Mouse (Mus musculus): ENCODE results near the gene Ttc1. TPM values are rescaled to one million over a fixed set of nuclear protein-coding genes. Genes with fewer than 3 reads are reported as not detected.

The Ttc1 gene
- total RNA-seq (2021), result 10 to 100 TPM; 47.5 to 47.9 TPM

GRCm38 (mm10) chr11:43747233-43748226 is at the start of gene Ttc1:
TSS of gene Ttc1 (minus strand) at chr11:43748008.
- peak; percentile 93 for DNase-seq (ENCODE audit: low spot score)
- intact Hi-C loops (cut with DNase I), result no loop called here

GRCm38 (mm10) chr11:43795992-43796391 is 48.2 kb upstream of the Ttc1 start:
- intact Hi-C loops (cut with DNase I), result no loop called here
- DNase-seq (ENCODE audit: low spot score), result no peak

- intact Hi-C loops (cut with DNase I), result no loop called here
- no peak for DNase-seq (ENCODE audit: low spot score)
These were observed 42.6 kb upstream of the Ttc1 start for GRCm38 (mm10) chr11:43790446-43790845.

- peak; percentile 13 for DNase-seq (ENCODE audit: low spot score)
- intact Hi-C loops (cut with DNase I), result loop anchor here (5.0 kb wide), 1 partner anchor 544 kb away; no protein-coding TSS in a partner anchor
These were observed 36.0 kb upstream of the Ttc1 start for GRCm38 (mm10) chr11:43783772-43784171.

GRCm38 (mm10) chr11:43783106-43783505 is 35.3 kb upstream of the Ttc1 start:
- intact Hi-C loops (cut with DNase I), result loop anchor here (5.0 kb wide), 1 partner anchor 544 kb away; no protein-coding TSS in a partner anchor
- DNase-seq (ENCODE audit: low spot score), result no peak

- intact Hi-C loops (cut with DNase I), result no loop called here
- no peak for DNase-seq (ENCODE audit: low spot score)
These were observed 31.7 kb upstream of the Ttc1 start for GRCm38 (mm10) chr11:43779551-43779950.

- intact Hi-C loops (cut with DNase I), result no loop called here
- no peak for DNase-seq (ENCODE audit: low spot score)
These were observed 28.5 kb upstream of the Ttc1 start for GRCm38 (mm10) chr11:43776324-43776694.

GRCm38 (mm10) chr11:43775469-43776323 is 27.9 kb upstream of the Ttc1 start:
- DNase-seq (ENCODE audit: low spot score), result no peak
- intact Hi-C loops (cut with DNase I), result no loop called here

GRCm38 (mm10) chr11:43773725-43774124 is 25.9 kb upstream of the Ttc1 start:
- no peak for DNase-seq (ENCODE audit: low spot score)
- intact Hi-C loops (cut with DNase I), result no loop called here

- DNase-seq (ENCODE audit: low spot score), result no peak
- intact Hi-C loops (cut with DNase I), result no loop called here
These were observed 22.3 kb upstream of the Ttc1 start for GRCm38 (mm10) chr11:43770110-43770509.

- no peak for DNase-seq (ENCODE audit: low spot score)
- intact Hi-C loops (cut with DNase I), result loop anchor here (2.0 kb wide), 1 partner anchor 685 kb away; no protein-coding TSS in a partner anchor
These were observed 19.9 kb upstream of the Ttc1 start for GRCm38 (mm10) chr11:43767749-43768148.

- DNase-seq (ENCODE audit: low spot score), result peak; percentile 31
- intact Hi-C loops (cut with DNase I), result loop anchor here (1.0 to 2.0 kb wide), 2 partner anchors 564 to 686 kb away; no protein-coding TSS in a partner anchor
These were observed 19.3 kb upstream of the Ttc1 start for GRCm38 (mm10) chr11:43766922-43767648.

GRCm38 (mm10) chr11:43758436-43758835 is 10.6 kb upstream of the Ttc1 start:
- intact Hi-C loops (cut with DNase I), result no loop called here

GRCm38 (mm10) chr11:43755411-43755810 is 7.6 kb upstream of the Ttc1 start:
- intact Hi-C loops (cut with DNase I), result no loop called here
- no peak for DNase-seq (ENCODE audit: low spot score)

More at GRCm38 (mm10) chr11:43758436-43758835, 10.6 kb upstream of the Ttc1 start:
- DNase-seq (ENCODE audit: low spot score), result no peak

GRCm38 (mm10) chr11:43754568-43754967 is 6.8 kb upstream of the Ttc1 start:
- intact Hi-C loops (cut with DNase I), result no loop called here
- no peak for DNase-seq (ENCODE audit: low spot score)

GRCm38 (mm10) chr11:43751542-43751941 is 3.7 kb upstream of the Ttc1 start:
- intact Hi-C loops (cut with DNase I), result no loop called here
- no peak for DNase-seq (ENCODE audit: low spot score)

GRCm38 (mm10) chr11:43728737-43729301 is 19.0 kb downstream of the Ttc1 start:
- DNase-seq (ENCODE audit: low spot score), result no peak
- intact Hi-C loops (cut with DNase I), result loop anchor here (10.0 kb wide), 1 partner anchor 234 kb away; no protein-coding TSS in a partner anchor

- no peak for DNase-seq (ENCODE audit: low spot score)
- intact Hi-C loops (cut with DNase I), result loop anchor here (10.0 kb wide), 1 partner anchor 233 kb away; no protein-coding TSS in a partner anchor
These were observed 20.0 kb downstream of the Ttc1 start for GRCm38 (mm10) chr11:43727796-43728195.

- DNase-seq (ENCODE audit: low spot score), result no peak
- intact Hi-C loops (cut with DNase I), result loop anchor here (10.0 kb wide), 1 partner anchor 229 kb away; no protein-coding TSS in a partner anchor
These were observed 24.4 kb downstream of the Ttc1 start for GRCm38 (mm10) chr11:43723411-43723810.
